Mouse (Mus musculus): Measurements from ENCODE around the gene Rps6ka5.

- TF ChIP-seq POLR2A (IDR thresholded peaks at IDR 0.05; ENCODE audit: extremely low read depth, insufficient read depth, low read length) (no peak), CTCF (IDR thresholded peaks at IDR 0.05; ENCODE audit: low read depth, low read length) (no peak)
Observed at GRCm38 (mm10) chr12:100762663-100763425, 36.1 kb upstream of the Rps6ka5 start.

Data from liver, adult 2 months (tissue).